Mouse (Mus musculus) cerebellum, adult 9-10 months (tissue): ENCODE results near the gene Cpne2.

Experiments used
- DNase-seq: peaks from one replicate; pipeline ENCODE4 v3.0.0; 2022

Cpne2 gene

DNA sequence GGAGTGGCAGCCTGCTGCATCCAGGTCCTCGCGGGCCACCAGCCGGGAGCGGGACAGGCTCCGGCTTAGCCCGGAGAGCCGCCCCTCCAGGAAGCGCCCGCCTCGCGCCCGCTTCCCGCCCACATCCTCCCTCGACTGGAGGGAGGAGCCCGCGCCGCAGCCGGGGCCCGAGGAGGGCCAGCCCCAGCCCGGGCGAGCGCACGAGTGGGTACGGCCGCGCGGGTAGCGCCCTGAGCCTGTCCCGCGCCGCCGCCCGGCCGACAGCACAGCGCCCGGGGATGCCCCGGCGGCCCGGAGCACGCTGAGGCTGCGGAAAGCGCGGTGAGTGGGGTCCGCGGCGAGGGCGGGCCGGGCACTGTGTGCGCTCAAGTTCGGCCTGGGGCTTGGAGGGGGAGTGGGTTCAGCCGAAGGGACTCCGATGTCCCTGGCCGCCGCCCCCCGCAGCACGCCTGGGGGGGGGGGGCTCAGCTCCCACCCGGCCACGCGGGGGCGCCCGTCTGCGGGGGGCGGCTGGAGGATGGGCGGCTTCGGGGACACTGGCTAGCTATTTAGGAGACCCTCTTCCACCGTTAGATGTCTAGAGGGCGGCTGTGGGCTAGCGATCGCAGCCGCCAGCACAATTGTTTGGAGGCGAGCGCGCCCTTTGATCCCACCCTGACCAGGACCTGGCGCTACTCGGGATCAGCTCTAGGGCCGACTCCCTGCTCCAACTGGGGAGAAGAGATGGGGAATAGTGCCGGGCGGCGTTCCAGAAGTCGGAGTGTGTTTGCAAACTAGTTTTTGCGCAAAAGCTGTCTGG, at the start of gene Cpne2:
Gene Cpne2 (plus strand): TSS at position 118 of the 799 bp plus-strand sequence.
- DNase-seq, result no peak

DNA sequence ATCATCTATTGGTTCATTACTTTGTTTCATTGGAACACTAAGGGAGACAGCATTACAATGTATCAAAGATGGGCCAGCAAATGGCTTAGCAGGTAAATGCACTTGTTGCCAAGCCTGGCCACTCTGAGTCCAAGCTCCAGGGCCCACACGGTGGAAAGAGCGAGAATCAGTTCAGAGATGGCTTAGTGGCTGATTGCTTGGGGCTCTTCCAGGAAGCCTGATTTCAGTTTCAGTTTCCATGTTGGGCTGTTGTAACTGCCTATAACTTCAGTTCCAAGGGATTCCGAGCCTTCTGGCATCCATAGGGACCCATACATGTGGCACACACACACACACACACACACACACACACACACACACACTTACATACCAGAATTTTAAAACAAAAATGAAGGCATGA, 47.5 kb upstream of the Cpne2 start:
- DNase-seq, result no peak

DNA sequence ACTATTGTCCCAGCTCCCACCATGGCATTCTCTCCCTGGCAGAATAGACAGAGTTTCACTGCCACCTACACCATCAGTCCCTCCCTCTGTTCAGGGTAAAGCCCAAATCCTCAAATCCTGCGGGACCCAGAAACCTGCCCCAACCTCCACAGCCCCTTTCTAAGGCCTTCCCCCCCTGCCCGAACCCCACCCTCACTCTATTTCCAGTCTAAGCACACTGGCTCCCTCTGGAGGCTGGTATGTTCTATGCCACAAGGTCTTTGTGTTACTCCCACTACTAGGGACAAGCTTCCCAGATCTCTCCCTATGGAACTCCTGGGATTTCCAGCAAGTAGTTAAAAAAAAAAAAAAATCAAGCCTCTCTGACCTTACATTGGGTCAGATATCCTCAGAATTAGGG, 46.9 kb upstream of the Cpne2 start:
- DNase-seq, result no peak

DNA sequence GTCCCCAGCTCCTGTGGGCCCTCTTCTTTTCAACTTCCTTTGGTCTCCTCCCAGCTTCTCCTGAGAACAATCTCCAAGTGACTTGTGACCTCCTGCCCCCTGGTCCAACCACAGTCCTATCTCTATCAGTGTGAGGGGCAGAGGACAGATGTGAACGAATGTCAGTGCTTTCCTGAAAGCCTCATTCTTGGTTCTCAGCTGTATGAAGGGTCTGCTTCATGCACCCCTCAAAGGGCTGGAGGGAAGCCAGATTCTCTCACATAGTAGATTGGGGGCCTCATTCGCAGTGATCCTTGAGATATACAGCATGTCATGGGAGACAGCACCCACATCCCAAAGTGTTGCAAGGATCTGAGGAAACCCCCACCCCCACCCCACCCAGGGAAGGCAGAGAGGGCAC, 44.8 kb upstream of the Cpne2 start:
- no peak for DNase-seq

DNA sequence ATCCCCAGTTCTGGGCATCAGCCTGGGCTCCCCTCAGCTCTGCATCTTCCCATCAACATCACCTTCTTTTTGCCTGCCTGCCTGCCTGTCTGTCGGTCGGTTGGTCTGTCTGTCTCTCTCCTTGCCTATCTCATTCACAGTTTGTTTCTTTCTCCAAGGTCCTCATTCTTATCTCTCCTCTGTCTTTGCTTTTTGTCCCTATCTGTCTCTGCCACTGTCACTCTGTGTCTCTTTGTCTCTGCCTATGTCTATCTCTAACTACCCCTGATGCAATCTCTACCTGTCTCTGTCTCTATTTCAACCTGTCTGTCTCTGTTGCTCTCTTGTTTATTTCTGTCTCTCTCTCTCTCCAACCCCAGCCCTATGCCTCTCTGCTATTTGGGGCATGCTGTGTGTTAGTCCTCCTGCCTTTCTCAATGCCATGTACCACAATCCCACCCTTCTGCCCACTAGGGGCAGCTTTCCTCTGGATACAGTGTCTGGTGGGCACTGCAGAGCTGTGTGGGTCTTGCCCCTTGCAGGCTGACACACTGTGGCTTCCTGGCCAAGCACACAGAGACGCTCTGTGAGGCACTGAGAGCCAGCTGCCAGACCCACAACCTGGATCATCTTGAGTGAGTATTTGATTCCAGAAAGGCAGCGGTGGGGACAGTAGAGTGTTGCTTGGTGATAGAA, 42.8 kb upstream of the Cpne2 start:
- no peak for DNase-seq

DNA sequence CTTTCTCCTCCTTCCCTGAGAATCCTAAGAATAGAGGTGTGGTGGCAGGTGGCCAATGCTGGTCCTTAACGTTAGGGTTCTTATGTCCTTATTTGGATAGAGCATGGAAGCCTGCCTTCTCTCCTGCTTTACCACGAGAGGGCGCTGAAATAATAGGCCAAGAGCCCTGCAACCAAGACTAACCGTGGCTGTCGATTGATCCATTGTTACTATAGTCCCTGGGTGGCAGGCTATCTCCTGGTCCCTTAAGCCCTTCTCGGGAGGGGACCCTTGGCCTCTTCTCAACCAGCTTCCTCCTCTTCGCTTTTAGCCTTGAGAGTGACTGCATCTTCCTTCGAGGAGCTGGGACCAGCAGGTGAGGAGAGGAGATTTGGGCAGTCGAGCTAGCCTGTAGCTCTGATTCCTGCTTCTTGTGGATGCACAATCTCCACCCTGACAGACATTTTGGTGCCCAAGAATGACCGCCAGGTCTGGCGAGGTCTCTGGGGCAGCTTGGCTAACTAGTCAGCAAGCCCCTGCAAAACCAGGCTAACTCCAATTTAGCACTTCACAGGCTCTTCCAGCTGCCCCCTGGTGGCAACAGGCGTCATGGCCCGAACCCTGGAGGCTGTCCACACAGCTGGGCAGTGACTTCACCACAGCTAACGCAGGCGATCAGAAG, 40.6 kb upstream of the Cpne2 start:
- DNase-seq, result peak; percentile 53

DNA sequence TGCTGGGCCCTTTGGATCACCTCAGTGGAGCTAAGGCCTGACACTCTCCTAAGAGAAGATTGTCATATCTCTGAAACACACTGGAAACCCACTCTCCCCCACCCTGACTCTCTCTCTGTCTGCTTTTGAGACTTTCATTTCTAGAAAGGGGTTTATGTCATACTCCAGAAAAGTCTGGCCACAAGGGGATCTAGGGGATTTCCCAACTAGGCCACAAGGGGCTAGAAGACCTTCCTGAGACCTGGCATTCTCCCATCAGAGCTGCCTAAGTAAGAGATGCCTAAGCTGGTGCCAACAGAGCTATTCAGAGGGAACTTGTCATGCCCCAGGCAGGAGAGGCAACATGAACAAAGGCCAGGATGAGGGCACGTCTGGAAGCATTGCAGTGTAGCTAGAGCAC, 39.5 kb upstream of the Cpne2 start:
- no peak for DNase-seq

DNA sequence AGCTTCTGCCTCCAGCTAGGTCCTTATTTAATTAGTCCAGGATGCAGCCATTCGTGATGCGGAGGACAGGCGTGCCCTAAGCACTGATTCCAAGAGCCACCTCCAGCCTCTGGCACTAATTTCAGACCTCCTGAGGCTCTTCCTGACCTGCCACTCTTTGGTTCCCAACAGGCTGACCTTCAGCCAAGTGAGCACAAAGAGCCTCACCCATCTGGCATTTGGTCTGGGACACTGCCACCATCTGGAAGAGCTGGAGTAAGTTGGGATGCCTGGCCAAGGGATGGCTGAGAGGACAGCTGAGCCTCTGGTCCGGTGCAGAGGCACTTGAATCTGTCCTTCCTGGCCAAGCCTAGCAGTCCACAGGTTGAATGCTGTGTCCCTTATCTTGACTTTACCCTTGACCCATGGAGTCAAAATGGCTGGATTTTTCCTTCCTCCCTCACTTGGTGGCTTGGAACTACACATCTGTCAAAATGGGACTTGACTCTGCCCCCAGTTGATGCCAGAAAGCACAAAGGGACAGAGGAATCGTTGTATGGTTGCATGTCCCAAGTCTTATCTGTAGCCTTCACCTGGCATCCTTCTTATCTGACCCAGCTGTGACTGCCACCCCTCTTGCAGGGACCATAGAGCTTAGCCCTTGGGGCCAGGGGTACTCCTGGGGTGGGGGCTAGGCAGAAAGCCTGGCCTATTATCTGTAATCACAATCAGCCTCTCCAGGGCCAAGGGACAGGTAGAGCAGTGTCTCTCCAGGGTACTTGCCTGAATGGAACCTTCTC, 17.2 kb upstream of the Cpne2 start:
- no peak for DNase-seq

DNA sequence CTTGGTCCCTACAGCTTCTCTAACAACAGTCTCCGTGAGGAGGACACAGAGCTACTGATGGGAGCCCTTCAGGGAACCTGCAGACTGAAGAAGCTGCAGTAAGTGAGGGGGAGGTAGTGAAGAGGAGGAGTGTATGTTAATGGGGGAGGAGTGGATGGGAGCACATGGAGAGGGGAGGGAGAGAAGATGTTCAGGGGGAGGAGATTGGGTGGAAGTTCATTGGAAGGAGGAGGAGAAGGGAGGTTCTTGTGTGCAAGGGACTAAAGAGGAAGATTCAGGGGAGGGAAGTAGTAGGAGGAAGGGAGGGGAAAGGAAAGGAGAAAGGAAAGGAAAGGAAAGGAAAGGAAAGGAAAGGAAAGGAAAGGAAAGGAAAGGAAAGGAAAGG, 16.6 kb upstream of the Cpne2 start:
- DNase-seq, result no peak

DNA sequence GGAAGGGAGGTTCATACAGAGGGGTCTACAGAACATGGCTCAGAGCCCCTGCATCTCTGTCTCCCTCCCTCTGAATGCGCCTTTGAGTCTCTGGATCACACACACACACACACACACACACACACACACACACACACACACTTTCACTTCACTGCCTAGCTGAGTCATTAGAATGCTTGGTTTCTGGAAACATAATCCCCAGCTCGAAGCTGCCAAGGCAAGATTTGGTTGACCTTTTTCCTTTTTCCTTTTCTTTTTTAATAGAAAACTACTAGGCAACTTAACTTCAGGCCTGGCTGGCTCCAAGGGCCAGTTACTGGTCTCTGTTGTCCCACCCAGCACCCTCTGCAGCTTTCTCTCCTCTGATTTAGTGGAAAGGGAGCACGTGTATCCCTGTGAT, 16.0 kb upstream of the Cpne2 start:
- no peak for DNase-seq

DNA sequence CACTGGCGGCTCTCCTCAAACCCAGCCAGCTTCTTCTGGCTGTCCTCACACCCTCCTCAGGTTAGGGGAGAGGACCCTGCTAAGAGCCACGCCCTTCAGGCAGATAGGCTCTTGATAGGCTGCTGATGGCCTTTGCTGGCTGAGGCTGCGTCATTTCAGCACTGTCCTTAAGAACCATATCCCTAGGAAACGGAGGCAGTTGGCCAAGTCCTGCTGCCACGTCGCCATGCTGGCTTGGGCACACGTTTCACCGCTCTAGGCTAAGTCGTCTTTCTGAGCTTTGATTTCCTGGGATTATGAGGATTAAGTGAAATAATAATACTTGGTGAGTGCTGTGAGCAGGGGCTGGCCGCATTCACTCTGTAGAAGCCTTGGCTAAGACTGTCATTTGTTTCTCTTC, 14.5 kb upstream of the Cpne2 start:
- no peak for DNase-seq

DNA sequence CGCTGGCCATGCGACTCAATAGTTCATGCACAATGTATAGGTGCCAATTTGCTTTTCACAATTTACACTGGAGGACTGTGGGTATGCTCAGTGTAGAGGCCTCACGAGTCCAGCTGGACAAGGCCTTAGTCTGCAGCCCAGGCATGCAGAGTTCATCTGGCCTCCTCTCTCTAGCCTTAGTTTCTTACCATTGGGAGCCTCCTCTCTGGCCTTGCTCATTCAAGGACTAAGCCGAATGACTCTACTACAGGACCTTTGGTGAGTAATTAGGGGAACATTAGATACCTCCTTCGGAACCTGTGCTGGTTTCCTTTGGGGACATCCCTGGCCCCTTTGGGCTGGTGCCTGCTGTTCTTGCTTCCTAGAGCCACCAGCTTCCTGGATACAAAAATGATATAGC, 13.8 kb upstream of the Cpne2 start:
- no peak for DNase-seq

DNA sequence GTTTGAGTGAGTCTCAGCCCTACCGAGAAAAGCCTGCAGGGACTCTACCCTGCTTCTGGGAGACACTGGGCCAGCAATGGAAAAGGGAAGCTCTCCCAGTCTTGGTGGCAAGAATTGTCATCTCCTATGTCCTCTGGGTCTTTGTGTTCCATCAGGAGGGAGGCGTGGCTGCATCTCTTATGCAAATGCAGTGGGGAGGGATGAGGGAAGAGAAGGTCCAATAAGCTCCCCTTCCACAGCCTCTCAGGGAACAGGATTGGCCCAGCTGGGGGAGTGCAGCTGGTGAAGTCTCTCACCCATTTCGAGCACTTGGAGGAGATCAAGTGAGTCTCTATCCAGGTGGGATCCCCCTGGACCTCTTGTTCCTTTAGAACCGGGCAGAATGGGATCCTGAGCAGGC, 11.3 kb upstream of the Cpne2 start:
- DNase-seq, result no peak

DNA sequence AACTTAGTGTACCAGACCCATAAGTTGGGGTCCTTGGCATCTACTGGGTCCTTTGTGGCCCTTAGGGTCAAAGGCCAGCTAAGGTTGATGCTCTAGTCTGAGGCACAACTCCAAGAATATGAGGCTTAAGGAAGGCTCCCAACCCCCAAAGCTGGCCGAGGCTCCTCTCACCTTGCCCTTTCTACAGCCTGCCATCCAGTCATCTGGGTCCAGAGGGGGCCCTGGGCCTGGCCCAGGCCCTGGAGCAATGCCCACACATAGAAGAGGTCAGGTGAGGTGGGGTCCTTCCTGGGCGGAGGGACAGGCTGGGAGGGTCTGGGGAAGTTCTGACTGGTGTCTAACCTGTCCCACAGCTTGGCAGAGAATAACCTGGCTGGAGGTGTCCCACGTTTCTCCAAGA, 10.3 kb upstream of the Cpne2 start:
- no peak for DNase-seq

DNA sequence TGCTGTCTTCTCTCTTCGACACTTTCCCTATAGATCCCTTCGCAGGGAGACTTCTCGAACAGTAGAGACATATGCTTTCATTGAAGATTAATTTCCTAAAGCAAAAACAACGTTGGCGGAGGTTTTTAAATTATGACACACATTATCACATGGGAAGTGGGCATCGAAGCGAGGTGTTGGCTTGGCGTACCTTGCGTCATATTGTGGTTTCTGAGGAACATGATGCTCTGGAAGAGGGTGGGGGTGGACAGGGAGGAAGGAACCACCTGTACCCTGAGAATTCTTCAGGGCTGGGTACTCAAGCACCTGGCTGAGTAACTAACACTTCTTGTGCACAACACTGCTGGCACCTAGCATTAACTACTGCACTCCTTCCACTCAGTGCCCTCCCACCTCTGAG, 8.2 kb upstream of the Cpne2 start:
- no peak for DNase-seq

DNA sequence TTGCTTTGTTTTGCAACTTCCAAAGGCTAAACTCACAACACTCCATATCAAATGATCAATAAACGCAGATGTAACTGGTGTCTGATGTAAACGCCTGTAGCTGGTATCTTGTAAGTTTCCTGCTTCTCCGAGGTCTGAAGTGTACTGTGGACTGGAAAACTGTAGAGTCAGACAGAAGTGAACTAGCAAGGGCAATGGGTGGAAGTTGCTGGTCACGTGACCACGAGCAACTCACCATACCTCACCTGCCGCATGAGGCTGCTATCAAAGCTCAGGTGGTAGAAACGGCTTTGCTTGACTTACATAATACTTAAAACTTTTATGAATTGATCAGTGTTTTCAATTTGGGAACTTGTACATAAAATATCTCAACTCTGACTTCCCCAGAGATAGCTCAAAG, 5.6 kb upstream of the Cpne2 start:
- no peak for DNase-seq

DNA sequence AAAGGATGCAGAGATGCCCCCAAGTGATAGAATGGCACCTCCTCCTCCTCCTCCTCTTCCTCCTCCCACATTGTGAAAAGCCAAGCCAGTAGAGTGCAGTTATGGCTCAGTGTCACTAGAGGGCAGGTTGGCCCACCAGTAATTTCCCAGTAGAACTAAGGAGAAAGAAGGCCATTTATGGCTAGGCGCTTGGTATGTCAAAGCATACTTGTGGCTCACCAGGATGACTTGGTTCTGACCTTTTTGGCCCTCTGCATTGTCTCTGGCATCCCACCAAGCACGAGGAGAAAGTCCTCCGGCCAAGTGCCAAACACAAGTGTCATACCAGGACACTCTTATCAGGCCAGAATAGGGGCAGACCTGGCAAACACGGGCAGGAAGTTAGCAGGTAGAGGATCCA, 4.5 kb upstream of the Cpne2 start:
- DNase-seq, result peak; percentile 33

DNA sequence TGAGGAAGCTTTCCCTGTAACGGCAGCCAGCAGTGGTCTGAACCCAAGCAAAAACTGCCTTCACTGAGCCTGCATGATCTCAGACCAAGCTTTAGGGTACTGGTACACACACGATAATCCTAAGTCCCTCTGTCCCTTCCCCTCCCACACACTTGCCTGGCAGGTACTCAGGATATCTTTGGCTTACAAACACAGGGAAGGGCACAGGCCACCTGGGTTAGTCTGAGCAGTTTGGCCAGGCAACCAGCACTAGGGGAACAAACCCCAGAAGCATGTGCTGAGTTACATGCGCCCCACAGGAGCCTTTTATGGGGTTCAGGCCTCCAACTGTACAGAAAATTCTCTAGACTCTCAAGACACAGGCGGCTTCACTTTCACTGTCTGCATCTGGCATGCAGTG, 2.9 kb upstream of the Cpne2 start:
- DNase-seq, result no peak

DNA sequence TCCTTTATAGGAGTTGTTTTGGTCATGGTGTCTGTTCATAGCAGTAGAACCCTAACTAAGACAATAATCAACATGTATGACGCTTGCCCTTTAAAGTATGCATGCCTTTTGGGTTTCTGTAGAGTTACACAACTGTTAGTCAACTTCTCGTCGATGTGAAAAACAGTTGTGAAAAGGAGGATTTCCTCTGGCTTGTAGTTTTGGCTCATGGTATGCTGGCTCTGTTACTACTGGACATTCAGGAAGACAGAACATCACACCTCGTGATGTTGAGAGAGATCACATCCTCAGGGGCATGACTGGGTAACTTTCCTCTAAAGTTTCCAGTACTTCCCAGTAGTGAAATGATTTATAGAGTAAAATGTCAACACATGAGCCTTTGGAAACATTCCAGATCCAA, 2.1 kb upstream of the Cpne2 start:
- no peak for DNase-seq

DNA sequence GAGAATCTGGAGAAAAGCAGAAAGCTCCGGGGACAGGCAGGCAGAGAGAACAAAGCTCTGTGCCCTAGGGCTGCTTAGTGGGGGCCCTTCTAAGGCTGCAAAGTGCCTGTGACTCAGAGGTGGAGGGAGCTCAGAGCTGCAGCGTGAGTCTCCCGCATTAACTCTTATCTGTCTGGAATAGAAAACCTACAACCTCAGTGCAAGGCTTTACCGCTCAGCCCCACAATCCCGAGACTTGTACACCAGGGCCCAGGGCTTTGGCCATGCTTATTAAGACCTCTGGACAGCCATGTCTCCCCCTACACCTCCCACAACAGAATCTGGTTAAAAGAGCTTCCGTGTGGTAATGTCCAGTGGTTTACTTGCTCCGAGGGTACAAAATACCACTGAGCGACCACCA, 790 bp upstream of the Cpne2 start:
- DNase-seq, result no peak

DNA sequence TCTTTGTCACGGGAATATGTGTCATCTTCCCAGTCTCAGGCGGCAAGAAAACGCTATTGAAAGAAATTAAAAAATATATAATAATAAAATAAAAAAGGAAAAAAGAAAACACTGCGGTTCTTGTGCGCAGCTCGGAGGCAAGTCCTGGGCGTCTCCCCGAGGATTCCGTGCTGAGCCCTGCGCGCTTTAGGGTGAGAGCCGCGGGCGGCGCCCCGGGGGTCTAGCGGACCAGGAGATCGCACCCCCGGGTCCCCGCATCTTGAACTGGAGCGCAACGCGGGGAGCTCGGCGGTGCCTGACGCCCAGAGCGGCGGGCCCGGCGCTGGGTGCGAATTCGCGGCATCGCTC, 291 bp upstream of the Cpne2 start:
- no peak for DNase-seq

DNA sequence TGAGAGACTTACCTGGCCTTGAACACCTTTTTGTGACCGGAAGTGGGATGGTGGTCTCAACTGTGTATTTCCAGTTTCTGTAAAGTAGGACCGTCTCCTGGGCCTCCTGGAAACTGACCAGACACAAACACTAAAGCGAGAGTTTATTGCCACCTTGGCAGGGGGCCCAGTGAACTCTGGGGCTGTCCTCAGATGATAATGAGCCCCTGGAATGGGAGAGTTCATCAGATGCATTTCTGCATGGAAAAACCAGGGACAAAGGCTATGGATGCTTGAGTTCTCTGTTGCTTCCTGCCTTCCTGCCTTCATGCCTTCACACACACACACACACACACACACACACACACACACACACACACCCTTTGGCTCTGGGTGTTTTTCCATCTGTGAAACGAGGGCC, 1.8 kb downstream of the Cpne2 start:
- no peak for DNase-seq

DNA sequence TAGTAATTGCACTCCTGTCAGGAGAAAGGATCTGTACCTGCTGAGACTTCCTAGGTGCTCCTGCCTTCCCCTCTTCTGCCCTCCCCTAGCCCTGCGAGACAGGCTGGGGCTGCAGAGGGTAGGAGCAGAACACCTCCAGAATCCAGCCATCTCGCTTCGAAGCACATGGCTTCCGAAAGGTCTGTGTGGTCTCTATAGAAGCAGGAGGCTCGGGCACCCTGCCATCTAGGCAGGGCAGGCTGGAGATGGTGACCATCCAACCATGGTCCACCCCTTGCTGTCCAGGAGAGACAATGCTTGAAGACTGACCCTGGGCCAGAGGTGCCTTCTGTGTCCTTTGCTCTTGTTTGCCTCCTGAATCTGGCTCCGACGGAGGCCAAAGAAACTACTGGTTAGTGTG, 2.8 kb downstream of the Cpne2 start:
- no peak for DNase-seq

DNA sequence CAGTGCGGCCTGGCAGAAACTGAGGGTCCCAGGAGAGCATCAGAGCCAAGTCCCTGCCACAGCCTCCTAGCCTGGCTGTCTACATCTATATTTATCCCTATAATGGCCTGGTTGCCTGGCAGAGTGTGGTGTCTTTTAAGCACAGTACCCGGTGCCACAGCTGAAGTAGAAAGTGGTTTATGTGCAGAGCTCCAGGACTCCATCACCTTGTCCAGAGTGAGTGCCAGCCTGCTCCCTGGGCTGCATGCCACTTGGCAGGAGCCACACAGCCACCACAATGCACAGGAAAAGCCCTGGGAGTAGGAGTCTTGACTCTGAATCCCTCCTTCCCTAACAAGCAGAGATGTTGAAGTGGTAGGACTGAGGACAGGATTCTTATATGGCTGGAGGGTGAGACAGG, 4.7 kb downstream of the Cpne2 start:
- no peak for DNase-seq
